Mouse (Mus musculus) kidney, postnatal 4 days (tissue): ENCODE data around the gene Ube2dnl1.

ENCODE experiments used
- DNase-seq, 2 experiments: peaks; one replicate each; pipeline ENCODE4 v3.0.0; 2021; ENCODE audit warnings: mixed read lengths in 2 of 2

Ube2dnl1 gene

DNA sequence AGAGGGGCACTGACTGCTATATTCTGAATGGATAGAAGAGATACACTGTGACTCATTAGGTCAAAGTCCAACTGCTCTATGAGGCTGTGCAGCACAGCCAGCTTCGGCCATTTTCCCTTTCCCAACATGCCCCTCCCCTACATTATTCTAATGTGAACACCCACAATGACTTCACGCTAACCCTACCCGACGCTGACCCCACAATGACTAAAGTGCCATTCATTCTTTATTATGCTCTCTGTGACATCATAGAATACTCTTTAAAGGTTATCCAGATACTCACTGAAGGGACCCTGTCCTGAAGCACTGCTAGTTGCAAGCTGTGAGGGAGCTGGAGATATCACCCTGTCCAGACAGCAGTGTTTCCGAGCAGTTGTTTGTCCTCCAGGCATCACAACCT, at the start of gene Ube2dnl1:
Gene Ube2dnl1, plus strand, starts transcription at position 301 of the 400 bp plus-strand sequence.
- no peak for DNase-seq

DNA sequence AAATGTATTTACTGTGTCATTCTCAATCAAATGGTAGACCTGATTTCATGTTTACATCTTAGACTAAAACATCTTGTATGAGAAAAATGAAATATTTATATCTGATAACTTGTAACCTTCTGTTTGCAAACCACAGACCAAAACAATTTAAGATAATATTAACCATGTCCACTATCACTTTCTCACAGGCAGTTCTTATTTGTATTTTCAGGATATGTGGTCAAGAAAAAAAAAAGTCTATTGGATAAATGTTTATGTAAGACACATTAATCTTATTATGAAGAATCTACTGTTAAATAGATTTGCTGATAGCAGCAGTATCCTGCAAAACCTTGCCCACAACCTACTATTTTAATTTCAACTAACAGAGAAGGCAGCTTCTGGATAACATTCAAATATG, 9.3 kb upstream of the Ube2dnl1 start:
- no peak for DNase-seq

DNA sequence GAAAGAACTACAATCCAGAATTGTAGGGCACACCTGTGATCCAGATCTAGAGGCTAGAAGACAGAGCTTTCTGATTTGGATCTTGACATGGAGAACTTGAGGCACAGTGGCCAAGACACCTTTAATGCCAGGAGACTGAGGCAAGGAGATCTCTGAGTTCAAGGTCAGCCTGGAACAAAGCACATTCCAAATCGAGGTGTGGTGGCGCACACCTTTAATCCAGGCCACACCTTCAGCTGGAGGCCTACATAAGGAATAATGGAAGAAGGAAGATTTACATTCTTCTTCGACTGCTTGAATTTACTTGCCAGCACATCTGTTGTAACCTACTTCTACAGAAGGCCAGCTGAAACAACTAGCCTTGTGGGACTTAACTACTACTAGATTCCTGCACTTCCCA, 7.3 kb upstream of the Ube2dnl1 start:
- DNase-seq: no peak

DNA sequence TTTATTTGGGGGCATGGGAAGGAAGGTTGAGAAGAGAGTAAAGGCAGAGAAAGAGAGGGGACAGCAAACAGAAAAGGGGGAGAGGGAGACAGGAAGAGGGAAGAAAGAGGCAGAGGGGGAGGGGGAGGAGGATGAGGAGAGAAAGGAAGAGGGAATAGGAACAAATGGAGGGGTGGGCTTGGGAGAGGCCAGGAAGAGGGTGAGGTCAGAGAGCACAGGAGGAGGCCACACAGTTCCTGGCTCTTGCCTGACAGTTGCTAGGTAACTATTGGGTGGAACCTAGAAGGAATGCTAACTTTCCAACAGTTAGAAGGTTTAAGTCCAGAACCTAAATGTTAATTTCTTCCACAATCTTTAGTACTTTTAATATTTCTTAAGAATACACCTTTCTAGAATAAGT, 1.4 kb upstream of the Ube2dnl1 start:
- DNase-seq: no peak

DNA sequence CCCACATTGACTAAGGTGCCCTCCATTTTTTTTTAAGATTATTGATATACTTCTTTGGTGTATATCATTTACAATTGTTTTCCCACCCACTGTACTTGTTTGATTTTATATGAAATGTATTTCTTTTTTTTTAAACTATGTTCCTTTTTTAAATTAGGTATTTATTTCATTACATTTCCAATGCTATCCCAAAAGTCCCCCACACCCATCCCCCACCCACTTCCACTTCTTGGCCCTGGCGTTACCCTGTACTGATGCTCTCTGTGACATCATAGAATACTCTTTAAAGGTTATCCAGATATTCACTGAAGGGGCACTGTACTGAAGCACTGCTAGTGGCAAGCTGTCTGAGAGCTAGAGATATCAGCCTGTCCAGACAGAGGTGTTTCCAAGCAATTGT, 2.5 kb downstream of the Ube2dnl1 start, which contains the start of gene Ube2dnl2:
Gene Ube2dnl2, plus strand, starts transcription at position 301 of the 400 bp plus-strand sequence.
- no peak for DNase-seq

DNA sequence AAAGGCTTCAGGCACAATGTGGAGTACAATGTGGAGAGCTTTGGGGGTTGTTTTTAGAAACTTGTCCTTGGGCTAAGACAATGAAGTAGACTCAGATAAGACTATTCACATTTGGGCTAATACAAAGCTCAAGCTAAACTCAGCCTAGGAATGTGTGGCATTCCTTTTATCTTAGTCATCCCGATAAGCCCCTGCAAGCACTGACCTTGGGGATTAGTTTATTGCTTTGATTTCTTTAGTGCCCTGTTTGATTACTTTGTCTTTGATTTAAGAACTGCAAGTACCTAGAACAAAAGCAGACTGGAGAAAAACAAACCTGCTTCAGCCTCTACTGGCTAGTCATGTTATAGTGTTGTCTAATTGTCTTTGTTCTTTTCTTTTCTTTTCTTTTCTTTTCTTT, 50.3 kb downstream of the Ube2dnl1 start:
- no peak for DNase-seq
